In genomic region chr8:57213982-57214930, GRCm38 (mm10) we compare ENCODE assay signal across 9 mouse cellular contexts.
DNase-seq lines count a peak whose midpoint lies in the region; ATAC-seq and TF ChIP-seq lines count a peak whose summit lies in the region.
"Had no signal": no experiment of that assay in that cellular context is flagged by ENCODE, and none has a peak within 500 bp of the region (broad histone marks: within the 10 kb centered on the region; RNA-seq: fewer than 3 reads in every experiment).

No protein-coding gene starts in this region.

- intact Hi-C loops in heart, postnatal 36 days (cut with DNase I): loop anchor here (5.0 to 10.0 kb wide), 2 partner anchors 98 to 329 kb away; no protein-coding TSS in a partner anchor

- WGBS in kidney, embryonic 15.5 days: 53% methylated on average over 31 of the region's 31 CpGs

- no peaks in the 10 kb centered on the region for H3K36me3 ChIP-seq in kidney, embryonic 15.5 days
- H3K36me3 ChIP-seq in testis, adult 2 months (ENCODE audit: control insufficient read depth, insufficient read depth, low read length): no peaks in the 10 kb centered on the region
- H3K36me3 ChIP-seq: liver, embryonic 13.5 days had no signal

- DNase-seq in kidney, adult 18-20 months: no peak
- DNase-seq in testis, postnatal 14 days (ENCODE audit: low spot score): no peak
- peak; percentile 17 to 43 for DNase-seq in heart, postnatal 36 days
- no peak for DNase-seq in adrenal gland, adult 2 months
- DNase-seq in layer of hippocampus, adult 2 months (ENCODE audit: low spot score in 2 of 2): no peak
- DNase-seq: liver, embryonic 13.5 days had no signal

- no peak overlapping the region for H3K27ac ChIP-seq in kidney, embryonic 15.5 days
- H3K27ac ChIP-seq in testis, adult 2 months (ENCODE audit: control insufficient read depth, insufficient read depth, low read depth, low read length): no peak overlapping the region
- H3K27ac ChIP-seq in layer of hippocampus, adult 2 months: no peak overlapping the region
- H3K27ac ChIP-seq: liver, embryonic 13.5 days had no signal

- no peak for TF ChIP-seq CTCF in testis, adult 2 months (IDR thresholded peaks at IDR 0.05; ENCODE audit: control insufficient read depth, insufficient read depth, insufficient replicate concordance, low read depth, low read length)
- no peak for TF ChIP-seq CTCF in layer of hippocampus, adult 2 months (conservative IDR thresholded peaks at IDR 0.05)

- no peak for TF ChIP-seq POLR2A in testis, adult 2 months (IDR thresholded peaks at IDR 0.05; ENCODE audit: control insufficient read depth, low read depth, low read length)

- H3K9me3 ChIP-seq in kidney, embryonic 15.5 days (replicated peaks): no peaks in the 10 kb centered on the region

- H3K4me1 ChIP-seq in kidney, embryonic 15.5 days: peaks cover 6% of the 10 kb centered on the region; the same call in 1 of the 2 replicates
- H3K4me1 ChIP-seq in testis, adult 2 months (ENCODE audit: control insufficient read depth, insufficient read depth, low read length): peaks cover 2% of the 10 kb centered on the region; the same call in 1 of the 2 replicates
- H3K4me1 ChIP-seq: liver, embryonic 13.5 days had no signal

- H3K4me3 ChIP-seq in kidney, embryonic 15.5 days (replicated peaks): peak overlapping the region; percentile 19; the same call in 1 of the 2 replicates
- H3K4me3 ChIP-seq in testis, adult 2 months (ENCODE audit: control insufficient read depth, low read depth, low read length): peak overlapping the region; percentile 25
- H3K4me3 ChIP-seq in layer of hippocampus, adult 2 months: no peak overlapping the region
- H3K4me3 ChIP-seq: liver, embryonic 13.5 days had no signal

- H3K9ac ChIP-seq in kidney, embryonic 15.5 days: no peak overlapping the region
- H3K9ac ChIP-seq: liver, embryonic 13.5 days had no signal

- no peaks in the 10 kb centered on the region for H3K27me3 ChIP-seq in kidney, embryonic 15.5 days
- no peaks in the 10 kb centered on the region for H3K27me3 ChIP-seq in testis, adult 2 months (ENCODE audit: control insufficient read depth, insufficient read depth, low read length)
- H3K27me3 ChIP-seq: liver, embryonic 13.5 days had no signal

- H3K4me2 ChIP-seq in kidney, embryonic 15.5 days: peak overlapping the region; percentile 50
- H3K4me2 ChIP-seq: liver, embryonic 13.5 days had no signal

- ATAC-seq in kidney, embryonic 15.5 days (replicated peaks; ENCODE audit: low FRiP score): peak; percentile 56; the same call in 1 of the 2 replicates
- ATAC-seq in inflammation-experienced regulatory T-cells, adult 6 months: no peak

Comparison
In these comparisons a context has a peak if more than half of its experiments do, and no peak if none do; other contexts are left out.
1. DNase-seq: peak in heart, postnatal 36 days (2 of 2); none in kidney, adult 18-20 months (single experiment), testis, postnatal 14 days (single experiment), adrenal gland, adult 2 months (single experiment) and layer of hippocampus, adult 2 months (0 of 2).